Mouse (Mus musculus) G1E (cell line): Measurements from ENCODE around the gene Cnpy3. TPM values are rescaled to one million over a fixed set of nuclear protein-coding genes. Genes with fewer than 3 reads are reported as not detected.
A peak's percentile ranks its signal among the peaks of the same experiment; 100 is the strongest.
"Not testable (repeated sequence)": the region's sequence is repeated elsewhere in the genome, so short reads cannot be mapped to it uniquely, and the experiment has no call there.

Experiments
- ATAC-seq: 2 replicates; pipeline ENCODE4 v1.8.0; 2016; ENCODE audit warnings: mild to moderate bottlenecking; ENCODE audit not compliant: insufficient number of reproducible peaks, poor library complexity, low FRiP score, severe bottlenecking; ENCODE audit errors: extremely low read depth
- DNase-seq: peaks from one replicate; pipeline ENCODE4 v3.0.0; 2012; ENCODE audit warnings: low spot score
- H3K27me3 ChIP-seq: 2 replicates; pipeline ENCODE4 v1.6.1; 2012; ENCODE audit warnings: mild to moderate bottlenecking, low read length, inconsistent platforms; ENCODE audit not compliant: insufficient read depth
- H3K36me3 ChIP-seq: replicated peaks from 2 replicates; pipeline ENCODE3; 2012; ENCODE audit warnings: mild to moderate bottlenecking, inconsistent platforms
- H3K4me1 ChIP-seq: 2 replicates; pipeline ENCODE4 v1.6.1; 2012; ENCODE audit warnings: low read depth, low read length, inconsistent platforms, mixed read lengths; ENCODE audit not compliant: insufficient read depth
- H3K4me3 ChIP-seq: 2 replicates; pipeline ENCODE4 v1.5.1; 2012; ENCODE audit warnings: low read depth, mild to moderate bottlenecking, inconsistent platforms, low read length, moderate library complexity, mixed read lengths
- H3K9me3 ChIP-seq: replicated peaks from 2 replicates; pipeline ENCODE4 v1.6.1; 2012; ENCODE audit warnings: inconsistent platforms
- CTCF ChIP-seq: IDR thresholded peaks from 2 replicates; pipeline ENCODE4 v1.5.1; 2012; ENCODE audit warnings: low read depth, low read length, inconsistent platforms, mixed read lengths
- GATA1 ChIP-seq: IDR thresholded peaks from 2 replicates; pipeline ENCODE4 v1.6.1; 2012; ENCODE audit warnings: borderline replicate concordance, low read length, inconsistent platforms, mixed read lengths
- GATA2 ChIP-seq: IDR thresholded peaks from 2 replicates; pipeline ENCODE4 v1.6.1; 2012; ENCODE audit warnings: low read depth, low read length, inconsistent platforms, borderline replicate concordance
- POLR2AphosphoS5 ChIP-seq: IDR thresholded peaks from 2 replicates; pipeline ENCODE4 v1.6.1; 2012; ENCODE audit warnings: low read depth, low read length, inconsistent platforms; ENCODE audit not compliant: insufficient replicate concordance
- TAL1 ChIP-seq: conservative IDR thresholded peaks from 2 replicates; pipeline ENCODE4 v1.6.1; 2012; ENCODE audit warnings: low read depth, low read length, inconsistent platforms, mixed read lengths
- polyA plus RNA-seq: library from polyadenylated mRNA; stranded (reverse); fragments of >175 nt; gene quantifications from 2 replicates; pipeline ENCODE4 v1.2.3, GENCODE M21; 2012
- total RNA-seq, 2 experiments: library from RNA; stranded (forward) in 1 of 2; stranded (reverse) in 1 of 2; fragments of 200-1000 nt in 1 of 2; fragments of >200 nt in 1 of 2; fragmentation: Nextera tagmentation in 1 of 2; gene quantifications; 2 replicates each; pipeline ENCODE4 v1.2.3; 2014 to 2017

Cnpy3 gene
- total and polyA plus RNA-seq, 3 experiments: 14.4 to 96.9 (median 36.3) TPM

GRCm38 (mm10) chr17:46767868-46768267, 15.9 kb upstream of the Cnpy3 start:
- no peak for DNase-seq
- no peak for ATAC-seq
- peaks cover 23% of the 10 kb centered on the region for H3K27me3 ChIP-seq
- H3K4me1 ChIP-seq: peaks cover 25% of the 10 kb centered on the region
- H3K4me3 ChIP-seq: no peak overlapping the region
- no peaks in the 10 kb centered on the region for H3K36me3 ChIP-seq
- H3K9me3 ChIP-seq: no peaks in the 10 kb centered on the region
- no peak for TF ChIP-seq POLR2AphosphoS5
- no peak for TF ChIP-seq GATA1
- TF ChIP-seq TAL1: no peak
- no peak for TF ChIP-seq GATA2
- TF ChIP-seq CTCF: no peak

DNA sequence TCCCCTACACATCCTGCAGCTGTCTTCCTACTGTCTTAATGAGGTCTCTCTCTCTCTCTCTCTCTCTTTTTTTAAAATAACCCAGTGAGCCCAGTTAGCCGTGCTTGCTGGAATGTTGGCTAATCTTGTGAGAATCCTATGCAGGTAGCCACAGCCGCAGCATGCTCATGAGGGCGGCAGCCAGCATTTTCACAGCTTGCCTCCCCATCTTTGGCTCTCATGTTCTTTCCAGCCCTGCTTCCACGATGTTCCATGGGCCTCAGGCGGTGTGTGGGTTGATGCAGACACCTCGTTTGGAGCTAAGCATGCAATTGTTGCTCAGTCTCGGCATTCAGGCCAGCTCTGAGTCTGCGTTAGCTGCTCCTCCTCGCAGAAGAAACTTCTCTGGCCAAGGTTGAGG, 12.9 kb upstream of the Cnpy3 start:
- ATAC-seq, H3K9me3 ChIP-seq, H3K4me3 ChIP-seq, H3K4me1 ChIP-seq, DNase-seq, H3K36me3 ChIP-seq: not testable (repeated sequence)
- peaks cover 23% of the 10 kb centered on the region for H3K27me3 ChIP-seq

DNA sequence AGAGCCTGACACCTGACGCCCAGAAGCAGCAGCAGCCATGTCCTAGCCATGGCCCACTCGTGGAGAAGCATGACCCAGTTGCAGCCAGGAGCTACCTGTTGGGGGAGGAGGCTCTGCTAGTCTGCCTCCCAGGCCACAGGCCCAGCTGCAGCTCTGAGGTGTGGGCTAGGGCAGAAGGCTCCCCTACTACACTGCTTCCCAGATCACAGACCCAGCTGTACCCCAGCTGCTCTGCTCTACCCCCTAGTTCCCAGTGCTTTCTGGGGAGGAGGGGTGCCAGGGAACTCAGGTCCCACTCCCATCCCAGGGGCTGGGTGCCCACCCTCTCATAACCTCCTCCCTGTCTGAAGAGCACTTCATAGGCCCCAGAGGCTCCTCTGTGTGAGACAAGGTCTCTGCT, 11.5 kb upstream of the Cnpy3 start, which contains the start of gene Ptcra:
Ptcra (minus strand) TSS at position 169 of the 400 bp plus-strand sequence.
- DNase-seq (no peak), ATAC-seq (no peak)
- TF ChIP-seq CTCF (no peak), POLR2AphosphoS5 (no peak), GATA2 (no peak), GATA1 (no peak), TAL1 (no peak)
- no peaks in the 10 kb centered on the region for H3K36me3 ChIP-seq
- no peak within 1 kb of the TSS for H3K4me3 ChIP-seq
- H3K4me1 ChIP-seq: peaks cover 9% of the 10 kb centered on the region
- H3K9me3 ChIP-seq: no peaks in the 10 kb centered on the region
- H3K27me3 ChIP-seq: peaks cover 30% of the 10 kb centered on the region

GRCm38 (mm10) chr17:46758753-46759152, 6.7 kb upstream of the Cnpy3 start:
- no peak for DNase-seq

DNA sequence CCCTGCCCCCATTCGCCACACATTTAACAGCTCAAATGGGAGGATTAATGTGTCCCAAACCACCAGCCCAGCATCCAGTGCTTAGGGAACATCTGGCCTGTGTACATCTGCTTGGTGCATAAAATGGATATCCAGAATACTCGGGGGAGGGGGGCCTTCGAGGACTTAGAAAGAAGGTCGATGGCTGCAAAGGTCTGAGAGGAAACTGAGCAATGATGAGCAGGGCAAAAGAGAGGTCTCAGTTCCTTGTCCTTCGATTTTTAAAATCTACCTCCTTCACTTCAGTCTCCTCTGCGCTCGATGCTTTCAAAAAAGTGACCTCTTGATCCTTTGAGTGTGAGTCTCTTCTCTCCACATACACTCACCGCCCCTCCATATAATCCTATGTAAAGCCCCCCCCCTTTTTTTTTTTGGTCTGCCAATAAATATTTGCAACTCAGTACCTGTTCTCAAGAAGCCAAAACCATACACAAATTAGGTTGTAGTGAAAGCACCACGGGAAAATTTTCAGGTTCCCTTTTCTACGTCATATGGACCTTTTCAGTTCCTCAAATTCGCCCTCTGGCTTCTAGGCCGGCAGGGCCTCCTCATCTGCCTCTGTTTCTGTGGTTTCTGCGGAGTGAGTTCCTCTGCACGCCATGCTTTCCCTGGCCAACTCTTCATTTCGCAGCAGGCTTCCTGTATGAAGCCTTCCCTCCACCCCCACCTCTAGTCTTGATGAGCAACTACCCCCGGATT, 789 bp downstream of the Cnpy3 start:
- peak; percentile 68 for DNase-seq
- peaks cover 11% of the 10 kb centered on the region for H3K27me3 ChIP-seq

More at GRCm38 (mm10) chr17:46758753-46759152, 6.7 kb upstream of the Cnpy3 start:
- no peak for ATAC-seq
- no peaks in the 10 kb centered on the region for H3K36me3 ChIP-seq
- no peak overlapping the region for H3K4me3 ChIP-seq
- H3K9me3 ChIP-seq: 0 out of 2 replicates have a peak, but pooled peaks cover 3% of the 10 kb centered on the region
- no peak for TF ChIP-seq POLR2AphosphoS5
- no peak for TF ChIP-seq GATA1
- TF ChIP-seq CTCF: no peak
- TF ChIP-seq TAL1: no peak
- TF ChIP-seq GATA2: no peak
- 0 out of 2 replicates have a peak, but pooled peaks cover 4% of the 10 kb centered on the region for H3K4me1 ChIP-seq
- H3K27me3 ChIP-seq: peaks cover 35% of the 10 kb centered on the region

DNA sequence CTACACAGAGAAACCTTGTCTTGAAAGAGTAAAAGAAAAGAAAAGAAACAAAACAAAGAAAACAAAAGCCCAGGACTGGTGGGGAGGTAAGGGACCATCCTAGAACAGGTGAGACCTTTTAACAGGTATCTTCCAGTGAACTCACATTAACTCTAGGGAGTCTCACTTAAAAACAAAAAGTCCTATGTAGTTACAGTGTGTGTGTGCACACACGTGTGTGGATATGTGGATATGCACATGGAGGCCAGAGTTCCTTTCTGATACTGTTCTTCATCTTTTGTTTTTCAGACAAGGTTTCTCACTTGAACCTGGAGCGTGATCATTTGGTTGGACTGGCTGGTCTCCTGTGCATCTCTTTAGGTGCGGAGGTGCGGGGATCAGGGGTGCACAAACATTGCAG, 1.4 kb downstream of the Cnpy3 start:
- TF ChIP-seq POLR2AphosphoS5: no peak
- TF ChIP-seq GATA1: no peak
- TF ChIP-seq GATA2: no peak
- TF ChIP-seq TAL1: no peak
- TF ChIP-seq CTCF: no peak
- no peak for DNase-seq
- Histone ChIP-seq H3K9me3 (0 out of 2 replicates have a peak, but pooled peaks cover 3% of the 10 kb centered on the region), H3K4me1 (peaks cover 36% of the 10 kb centered on the region), H3K27me3 (peaks cover 5% of the 10 kb centered on the region), H3K4me3 (peak overlapping the region; percentile 79), H3K36me3 (peaks cover 43% of the 10 kb centered on the region)
- no peak for ATAC-seq

More for the DNA sequence above, 789 bp downstream of the Cnpy3 start:
- peaks cover 37% of the 10 kb centered on the region for H3K36me3 ChIP-seq
- H3K4me3 ChIP-seq: peak overlapping the region; percentile 79
- peaks cover 38% of the 10 kb centered on the region for H3K4me1 ChIP-seq
- H3K9me3 ChIP-seq: 0 out of 2 replicates have a peak, but pooled peaks cover 3% of the 10 kb centered on the region
- ATAC-seq: peak; percentile 19; the same call in 1 of the 2 replicates
- TF ChIP-seq GATA1: no peak
- no peak for TF ChIP-seq GATA2
- no peak for TF ChIP-seq POLR2AphosphoS5
- no peak for TF ChIP-seq CTCF
- no peak for TF ChIP-seq TAL1

- Histone ChIP-seq H3K36me3 (peaks cover 55% of the 10 kb centered on the region), H3K9me3 (no peaks in the 10 kb centered on the region), H3K4me3 (no peak overlapping the region), H3K4me1 (peaks cover 38% of the 10 kb centered on the region), H3K27me3 (no peaks in the 10 kb centered on the region)
- ATAC-seq: no peak
- TF ChIP-seq GATA2: no peak
- TF ChIP-seq TAL1: no peak
- TF ChIP-seq GATA1: no peak
- TF ChIP-seq POLR2AphosphoS5: no peak
- TF ChIP-seq CTCF: no peak
- no peak for DNase-seq
Observed at GRCm38 (mm10) chr17:46749282-46749681, 2.7 kb downstream of the Cnpy3 start.
